Mouse (Mus musculus) ovary, postnatal 14 days (tissue): Measurements from ENCODE around the gene Taar8b.
"Not testable (repeated sequence)": the region's sequence is repeated elsewhere in the genome, so short reads cannot be mapped to it uniquely, and the experiment has no call there.

Source experiments
- DNase-seq: peaks from one replicate; pipeline ENCODE4 v3.0.0; 2022; ENCODE audit warnings: low spot score

Taar8b gene

DNA sequence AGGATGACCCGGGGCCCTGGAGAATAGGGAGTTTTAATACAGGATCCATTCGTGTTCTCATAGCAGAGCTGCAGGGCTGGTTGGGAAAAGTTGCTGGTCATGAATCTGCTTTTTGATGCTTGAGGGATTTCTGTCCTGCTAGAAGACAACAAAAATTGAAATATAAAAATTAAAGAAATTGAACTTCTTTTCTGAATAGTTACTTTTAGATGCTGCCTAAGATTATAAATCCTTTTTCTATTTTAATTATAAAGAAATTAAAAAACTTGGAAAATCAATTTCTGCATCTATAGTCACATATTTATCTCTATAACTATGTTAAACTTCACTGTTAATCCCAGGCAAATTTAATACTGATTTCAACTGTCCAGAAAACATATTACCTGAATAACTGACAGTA is at the start of gene Taar8b:
Gene Taar8b, minus strand, starts transcription at position 101 of the 400 bp plus-strand sequence.
- no peak for DNase-seq

DNA sequence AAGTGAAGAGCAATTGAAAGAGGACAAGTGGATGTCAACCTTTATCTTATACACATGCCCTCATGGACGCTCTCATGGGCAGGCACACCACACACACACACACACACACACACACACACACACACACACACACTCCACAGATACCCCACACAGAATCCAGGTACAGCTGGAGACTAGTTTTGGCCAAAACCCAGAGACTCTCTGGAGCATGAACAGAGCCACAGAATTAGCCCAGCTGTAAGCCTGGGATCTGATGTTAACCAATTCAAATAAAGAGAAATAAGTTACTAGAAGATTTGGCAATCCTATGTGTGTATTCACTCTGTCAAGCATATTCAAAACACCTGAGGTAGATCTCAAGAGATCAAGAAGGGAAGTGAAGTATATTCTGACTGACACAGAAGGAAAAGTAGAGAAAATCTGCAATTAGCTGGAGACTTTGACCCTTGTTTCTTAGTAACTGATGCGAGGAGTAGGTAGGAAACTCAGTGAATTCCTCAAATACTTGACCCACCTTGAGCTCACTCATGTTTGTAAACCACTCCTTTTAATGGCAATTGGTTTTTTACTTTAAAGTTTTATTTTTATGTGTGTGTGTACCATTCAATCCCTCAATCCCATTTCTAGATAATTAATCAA is 46.6 kb upstream of the Taar8b start:
- no peak for DNase-seq

DNA sequence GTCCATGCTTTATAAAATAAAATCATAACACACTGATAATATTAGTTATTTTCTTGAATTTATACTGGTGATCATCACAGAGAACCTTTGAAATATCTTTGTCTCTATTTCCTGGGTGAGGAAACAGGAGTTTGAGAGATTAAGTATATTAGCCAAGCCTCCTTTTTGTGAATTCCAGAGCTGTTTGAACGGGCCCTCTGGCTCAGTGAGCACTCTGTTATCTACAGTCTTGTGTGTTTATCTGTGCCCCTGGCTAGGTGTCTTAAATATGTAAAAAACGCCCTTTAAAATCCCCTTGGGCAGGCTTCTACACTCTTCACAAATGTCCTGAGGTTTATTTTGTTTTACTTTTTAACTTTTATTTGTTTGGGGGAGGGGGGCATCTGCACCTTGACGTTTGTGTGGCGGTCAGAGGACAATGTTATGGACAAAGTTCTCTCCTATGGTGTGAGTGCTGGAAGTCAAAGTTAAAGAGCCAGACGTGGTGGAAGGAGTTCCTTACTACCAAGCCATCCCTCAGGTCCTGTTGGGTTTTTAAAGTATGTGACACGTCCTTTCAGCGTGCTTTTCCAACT is 42.1 kb upstream of the Taar8b start:
- no peak for DNase-seq

GRCm38 (mm10) chr10:24133132-24133531 is 41.0 kb upstream of the Taar8b start:
- DNase-seq: no peak

GRCm38 (mm10) chr10:24132273-24132672 is 40.2 kb upstream of the Taar8b start:
- no peak for DNase-seq

DNA sequence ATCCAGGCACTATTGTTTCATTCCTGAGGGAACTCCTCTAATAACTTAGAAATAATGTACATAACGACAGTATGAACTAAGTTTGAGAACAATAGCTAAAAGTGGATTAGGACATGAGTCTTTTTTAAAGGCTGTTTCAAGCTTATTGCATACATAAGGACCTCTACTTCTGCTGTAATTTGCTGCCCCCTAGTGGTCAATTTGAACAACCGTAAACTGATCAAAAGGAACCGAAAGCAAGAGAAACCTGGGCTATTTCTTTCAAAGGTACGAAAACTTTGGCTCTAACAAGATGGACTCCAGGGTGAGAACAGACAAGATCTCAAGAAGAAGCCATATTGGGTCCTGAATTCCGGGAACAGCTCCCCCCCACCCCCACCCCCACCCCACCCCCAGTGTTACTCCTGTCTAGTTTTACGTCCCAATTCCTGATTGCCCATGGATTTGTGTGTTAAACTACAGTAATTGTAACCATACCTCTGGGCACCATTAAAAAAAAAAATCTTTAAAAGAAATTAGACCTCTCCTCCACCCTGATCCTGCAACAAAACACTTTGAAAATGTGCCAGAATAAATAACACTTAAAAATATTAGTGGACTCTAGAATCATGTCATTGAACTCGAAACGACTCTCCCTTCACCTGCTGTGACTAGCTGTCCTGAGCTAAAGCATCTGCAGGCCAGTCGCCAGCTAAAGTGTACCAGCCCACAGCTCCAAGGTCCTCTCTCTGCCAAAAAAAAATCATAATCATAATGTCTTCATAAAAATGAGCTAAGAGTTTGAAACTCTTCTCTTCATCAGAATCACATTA is 39.6 kb upstream of the Taar8b start:
- DNase-seq: peak; percentile 50

DNA sequence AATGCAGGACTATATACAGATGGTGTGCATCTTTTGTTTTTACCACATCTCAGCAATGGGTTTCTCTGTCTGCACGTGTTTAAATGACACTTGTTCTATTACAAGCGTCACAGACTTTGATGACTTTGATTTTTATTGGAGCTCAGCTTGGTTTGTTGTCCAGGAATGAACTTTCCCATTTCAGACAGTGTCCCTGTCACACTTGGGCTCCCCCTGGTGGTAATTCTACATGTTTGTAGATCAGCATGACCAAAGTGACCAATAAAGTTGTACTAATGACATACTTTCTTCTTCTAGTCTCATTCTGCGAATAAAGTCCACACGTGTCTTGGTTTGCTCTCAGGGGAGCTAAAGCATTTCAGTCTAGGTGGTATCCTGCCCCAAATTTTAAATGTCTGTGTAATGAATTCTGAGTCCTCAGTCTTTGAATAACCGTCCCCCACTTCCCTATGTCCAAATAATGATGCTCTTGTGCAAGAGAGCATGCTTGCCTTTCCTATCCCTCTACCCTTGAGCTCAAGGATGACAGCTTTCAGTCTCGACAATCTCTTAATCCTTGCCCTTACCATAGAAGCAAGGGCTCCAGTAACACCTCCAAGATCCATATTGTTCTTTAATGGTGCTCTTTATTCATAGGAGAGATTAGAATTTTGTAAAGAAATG is 19.2 kb upstream of the Taar8b start:
- peak; percentile 35 for DNase-seq

DNA sequence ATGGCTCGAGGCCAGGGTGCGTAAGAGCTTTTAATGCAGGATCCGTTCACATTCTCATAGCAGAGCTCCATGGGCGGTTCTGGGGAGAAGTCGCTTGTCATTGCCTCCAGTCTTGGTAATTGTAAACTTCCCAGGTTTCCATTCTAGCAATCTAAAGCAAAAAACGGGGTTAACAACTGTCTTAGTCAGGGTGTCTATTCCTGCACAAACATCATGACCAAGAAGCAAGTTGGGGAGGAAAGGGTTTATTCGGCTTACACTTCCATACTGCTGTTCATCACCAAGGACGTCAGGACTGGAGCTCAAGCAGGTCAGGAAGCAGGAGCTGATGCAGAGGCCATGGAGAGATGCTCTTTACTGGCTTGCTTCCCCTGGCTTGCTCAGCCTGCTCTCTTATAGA is 17.3 kb upstream of the Taar8b start, which contains the start of gene Taar9:
Gene Taar9, minus strand, starts transcription at position 101 of the 400 bp plus-strand sequence.
- not testable (repeated sequence) for DNase-seq

GRCm38 (mm10) chr10:24108236-24108635 is 16.1 kb upstream of the Taar8b start:
- no peak for DNase-seq

GRCm38 (mm10) chr10:24107747-24108146 is 15.7 kb upstream of the Taar8b start:
- DNase-seq: no peak

- not testable (repeated sequence) for DNase-seq
Measured at GRCm38 (mm10) chr10:24103299-24103698, 11.2 kb upstream of the Taar8b start.

DNA sequence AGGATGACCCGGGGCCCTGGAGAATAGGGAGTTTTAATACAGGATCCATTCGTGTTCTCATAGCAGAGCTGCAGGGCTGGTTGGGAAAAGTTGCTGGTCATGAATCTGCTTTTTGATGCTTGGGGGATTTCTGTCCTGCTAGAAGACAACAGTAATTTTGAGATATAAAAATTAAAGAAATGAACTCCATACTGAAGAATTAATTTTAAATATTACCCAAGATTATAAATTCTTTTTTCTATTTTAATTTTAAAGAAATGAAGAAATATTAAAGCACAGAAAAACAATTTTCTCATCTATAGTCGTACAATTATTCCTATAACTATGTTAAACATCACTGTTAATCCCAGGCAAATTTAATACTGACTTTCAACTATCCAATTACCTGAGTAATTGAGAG is 9.7 kb upstream of the Taar8b start, which contains the start of gene Taar8c:
Gene Taar8c, minus strand, starts transcription at position 101 of the 400 bp plus-strand sequence.
- not testable (repeated sequence) for DNase-seq

- not testable (repeated sequence) for DNase-seq
Measured at GRCm38 (mm10) chr10:24097010-24097409, 4.9 kb upstream of the Taar8b start.

GRCm38 (mm10) chr10:24087168-24087567 is 4.9 kb downstream of the Taar8b start:
- DNase-seq: no peak

DNA sequence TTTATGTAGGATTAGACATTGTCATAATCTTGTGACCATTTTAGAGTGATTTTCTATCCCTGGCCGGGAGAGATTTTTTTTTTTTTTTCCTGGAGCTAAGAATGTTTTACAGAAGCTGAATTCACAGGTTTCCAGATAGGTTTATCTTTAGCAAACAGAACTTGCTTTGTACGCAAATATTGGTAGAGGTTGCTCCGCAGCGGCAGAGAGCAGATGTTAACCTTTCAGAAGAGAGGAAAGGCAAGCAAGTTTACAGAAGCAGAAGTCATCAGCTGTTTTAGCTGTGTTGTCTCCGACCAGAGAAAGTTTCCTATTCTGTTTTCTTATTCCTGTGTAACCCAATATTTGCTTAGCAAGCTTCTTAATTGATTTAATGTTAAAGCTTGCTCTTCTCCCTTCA is 5.5 kb downstream of the Taar8b start:
- no peak for DNase-seq

GRCm38 (mm10) chr10:24085936-24086335 is 6.2 kb downstream of the Taar8b start:
- no peak for DNase-seq

DNA sequence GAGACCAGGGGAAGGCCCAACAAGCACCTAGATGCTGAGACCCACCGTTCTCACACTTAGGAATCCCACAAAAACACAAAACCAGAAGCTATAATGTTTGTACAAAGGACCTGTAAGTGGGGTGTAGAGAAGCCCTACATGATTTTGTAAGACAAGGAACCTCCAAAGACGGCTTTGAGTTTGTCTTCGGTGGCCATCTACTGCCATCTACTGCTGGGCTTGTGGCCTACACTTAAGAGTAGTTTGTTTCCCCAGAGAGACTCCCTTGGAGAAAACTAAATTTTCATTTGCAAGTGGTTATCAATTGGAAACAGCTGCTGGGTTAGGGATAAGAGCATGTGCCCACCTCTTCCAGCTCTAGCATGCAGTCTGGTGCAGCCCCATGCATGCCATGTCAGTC is 11.9 kb downstream of the Taar8b start:
- peak; percentile 46 for DNase-seq

DNA sequence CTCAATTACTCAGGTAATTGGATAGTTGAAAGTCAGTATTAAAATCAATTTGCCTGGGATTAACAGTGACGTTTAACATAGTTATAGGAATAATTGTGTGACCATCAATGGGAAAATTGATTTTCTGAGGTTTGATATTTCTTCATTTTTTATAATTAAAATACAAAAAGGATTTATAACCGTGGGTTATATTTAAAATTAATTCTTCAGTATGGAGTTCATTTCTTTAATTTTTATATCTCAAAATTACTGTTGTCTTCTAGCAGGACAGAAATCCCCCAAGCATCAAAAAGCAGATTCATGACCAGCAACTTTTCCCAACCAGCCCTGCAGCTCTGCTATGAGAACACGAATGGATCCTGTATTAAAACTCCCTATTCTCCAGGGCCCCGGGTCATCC is 15.9 kb downstream of the Taar8b start, which contains the start of gene Taar8a:
Gene Taar8a, plus strand, starts transcription at position 301 of the 400 bp plus-strand sequence.
- DNase-seq: not testable (repeated sequence)

GRCm38 (mm10) chr10:24074751-24075150 is 17.3 kb downstream of the Taar8b start:
- not testable (repeated sequence) for DNase-seq

DNA sequence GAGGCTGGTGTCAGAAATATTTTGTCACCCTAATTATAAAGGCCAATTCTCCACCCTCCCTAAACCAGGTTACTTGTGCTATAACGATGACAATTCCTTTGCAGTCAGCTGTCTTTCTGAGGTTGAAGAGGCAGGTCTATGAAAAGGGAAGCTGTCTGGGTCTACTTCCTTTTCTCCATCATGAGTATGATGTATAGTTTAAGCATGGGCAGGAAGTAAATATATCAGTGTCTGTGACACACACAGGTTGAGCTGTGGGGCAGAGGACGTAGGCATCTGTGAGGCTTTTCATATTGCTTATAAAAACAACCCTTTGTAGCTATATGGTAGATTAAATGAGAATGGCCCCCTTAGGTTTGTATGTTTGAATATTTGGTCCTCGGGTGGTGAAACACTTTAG is 33.1 kb downstream of the Taar8b start:
- DNase-seq: no peak

DNA sequence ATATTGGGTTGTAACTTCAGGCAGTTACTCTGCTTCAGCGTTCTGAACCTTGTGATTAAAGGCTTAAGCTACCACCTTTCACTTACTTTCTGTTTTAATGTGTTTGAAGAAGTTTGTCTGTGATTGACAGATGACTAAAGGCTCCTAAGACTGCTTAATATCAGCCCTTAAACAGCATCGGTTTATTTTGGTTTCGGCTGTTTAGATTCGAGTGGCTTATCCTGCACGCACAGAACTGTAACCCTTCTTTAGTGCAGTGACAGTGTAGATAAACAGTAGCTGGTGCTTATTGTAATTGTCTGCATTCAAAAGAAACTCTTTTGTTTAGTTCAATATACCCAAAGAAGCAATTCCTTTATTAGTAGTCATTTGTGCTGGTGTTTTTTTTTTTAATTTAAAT is 40.1 kb downstream of the Taar8b start:
- DNase-seq: no peak

DNA sequence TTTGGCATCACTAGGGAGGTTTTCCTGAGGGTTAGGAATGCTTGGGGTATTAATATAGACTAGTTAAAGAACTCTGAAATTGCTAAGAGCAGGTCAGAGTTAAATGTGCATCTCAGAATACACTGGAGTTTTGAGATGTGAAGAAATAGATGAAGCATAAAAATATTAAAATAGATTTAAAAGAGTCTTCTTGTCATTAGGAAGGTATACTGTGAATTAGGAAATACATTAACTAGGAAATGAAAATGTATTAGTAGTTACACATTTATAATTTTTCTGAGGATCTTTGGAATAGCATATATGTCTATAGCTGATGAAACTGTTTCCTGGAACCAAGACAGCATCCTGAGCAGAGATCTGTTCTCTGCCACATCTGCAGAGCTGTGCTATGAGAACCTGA is 42.9 kb downstream of the Taar8b start, which contains the start of gene Taar7f:
Gene Taar7f, plus strand, starts transcription at position 301 of the 400 bp plus-strand sequence.
- no peak for DNase-seq
